Mouse (Mus musculus): ENCODE data around the gene Kirrel. TPM values are rescaled to one million over a fixed set of nuclear protein-coding genes. Genes with fewer than 3 reads are reported as not detected.

Kirrel gene
- polyA plus RNA-seq, 2 experiments, result 0.37 to 0.79 TPM

DNA sequence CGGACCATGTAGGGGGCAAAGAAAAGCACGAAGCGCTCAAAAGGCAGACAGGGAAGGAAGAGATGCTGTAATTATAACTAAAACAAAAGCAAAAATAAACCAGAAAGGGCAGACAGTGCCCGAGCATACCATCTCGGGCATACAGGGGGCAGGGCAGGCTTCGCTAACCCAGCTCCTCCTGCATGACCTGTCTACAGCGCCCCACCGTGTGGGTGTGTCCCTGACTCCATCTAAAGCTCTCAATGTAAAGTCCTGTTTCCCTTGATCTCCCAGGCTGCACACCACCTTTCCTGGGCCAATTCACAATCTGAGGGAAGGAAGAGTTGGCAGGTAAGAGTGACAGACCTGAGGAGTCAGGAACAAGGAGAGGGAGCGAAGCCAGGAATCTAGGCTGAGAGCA is 77.3 kb downstream of the Kirrel start:
- TF ChIP-seq EP300 (IDR thresholded peaks at IDR 0.05; ENCODE audit: low read depth), result no peak
- TF ChIP-seq CTCF (IDR thresholded peaks at IDR 0.05; ENCODE audit: low read depth), result no peak
- Histone ChIP-seq H3K27me3 (ENCODE audit: control insufficient read depth, insufficient read depth, low read length) (no peaks in the 10 kb centered on the region), H3K4me1 (replicated peaks; ENCODE audit: control insufficient read depth in 2 of 2, insufficient read depth in 2 of 2, low read length in 1 of 2) (no peaks in the 10 kb centered on the region), H3K4me3 (ENCODE audit: insufficient read depth in 1 of 2, low read depth in 2 of 2, low read length in 2 of 2) (no peak overlapping the region), H3K4me2 (ENCODE audit: low read depth) (no peak overlapping the region), H3K9me3 (ENCODE audit: control insufficient read depth, low read length) (no peaks in the 10 kb centered on the region), H3K9ac (replicated peaks) (no peak overlapping the region), H3K36me3 (replicated peaks; ENCODE audit: control insufficient read depth, insufficient read depth, low read depth) (no peaks in the 10 kb centered on the region), H3K27ac (no peak overlapping the region)
- ATAC-seq (ENCODE audit: insufficient read depth) (no peak), DNase-seq (ENCODE audit: low read depth in 3 of 3, low spot score in 3 of 3) (no peak)
- WGBS (ENCODE audit: insufficient replicate concordance), result 76% methylated on average over 9 of the region's 9 CpGs

DNA sequence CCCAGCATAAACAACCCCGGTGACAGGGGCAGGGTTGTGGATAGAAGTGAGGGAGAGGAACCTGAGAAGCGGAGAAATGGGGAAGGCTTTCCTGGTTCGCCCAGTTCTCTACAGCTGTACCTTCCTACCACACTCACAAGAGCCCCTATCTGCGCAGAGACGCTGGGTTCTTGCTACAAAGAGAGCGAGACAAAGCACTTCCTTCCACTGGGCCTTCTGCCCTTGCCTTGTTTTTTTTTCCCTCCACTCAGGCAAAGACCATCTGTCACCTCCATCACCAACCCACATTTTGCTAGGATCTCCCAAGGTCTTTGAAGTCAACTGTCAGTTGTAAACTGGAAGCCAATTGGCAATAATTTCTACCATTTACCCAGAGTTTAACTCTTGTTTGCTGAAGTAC is 80.8 kb downstream of the Kirrel start:
- Histone ChIP-seq H3K9me3 (ENCODE audit: control insufficient read depth, low read length) (no peaks in the 10 kb centered on the region), H3K4me3 (ENCODE audit: insufficient read depth in 1 of 2, low read depth in 2 of 2, low read length in 2 of 2) (no peak overlapping the region), H3K36me3 (replicated peaks; ENCODE audit: control insufficient read depth, insufficient read depth, low read depth) (no peaks in the 10 kb centered on the region), H3K27ac (no peak overlapping the region), H3K27me3 (ENCODE audit: control insufficient read depth, insufficient read depth, low read length) (no peaks in the 10 kb centered on the region), H3K9ac (replicated peaks) (no peak overlapping the region), H3K4me2 (ENCODE audit: low read depth) (no peak overlapping the region), H3K4me1 (replicated peaks; ENCODE audit: control insufficient read depth in 2 of 2, insufficient read depth in 2 of 2, low read length in 1 of 2) (no peaks in the 10 kb centered on the region)
- TF ChIP-seq EP300 (IDR thresholded peaks at IDR 0.05; ENCODE audit: low read depth) (no peak), CTCF (IDR thresholded peaks at IDR 0.05; ENCODE audit: low read depth) (no peak)
- DNase-seq (ENCODE audit: low read depth in 3 of 3, low spot score in 3 of 3) (no peak), ATAC-seq (ENCODE audit: insufficient read depth) (no peak)
- WGBS (ENCODE audit: insufficient replicate concordance), result 42% methylated on average over 6 of the region's 6 CpGs

DNA sequence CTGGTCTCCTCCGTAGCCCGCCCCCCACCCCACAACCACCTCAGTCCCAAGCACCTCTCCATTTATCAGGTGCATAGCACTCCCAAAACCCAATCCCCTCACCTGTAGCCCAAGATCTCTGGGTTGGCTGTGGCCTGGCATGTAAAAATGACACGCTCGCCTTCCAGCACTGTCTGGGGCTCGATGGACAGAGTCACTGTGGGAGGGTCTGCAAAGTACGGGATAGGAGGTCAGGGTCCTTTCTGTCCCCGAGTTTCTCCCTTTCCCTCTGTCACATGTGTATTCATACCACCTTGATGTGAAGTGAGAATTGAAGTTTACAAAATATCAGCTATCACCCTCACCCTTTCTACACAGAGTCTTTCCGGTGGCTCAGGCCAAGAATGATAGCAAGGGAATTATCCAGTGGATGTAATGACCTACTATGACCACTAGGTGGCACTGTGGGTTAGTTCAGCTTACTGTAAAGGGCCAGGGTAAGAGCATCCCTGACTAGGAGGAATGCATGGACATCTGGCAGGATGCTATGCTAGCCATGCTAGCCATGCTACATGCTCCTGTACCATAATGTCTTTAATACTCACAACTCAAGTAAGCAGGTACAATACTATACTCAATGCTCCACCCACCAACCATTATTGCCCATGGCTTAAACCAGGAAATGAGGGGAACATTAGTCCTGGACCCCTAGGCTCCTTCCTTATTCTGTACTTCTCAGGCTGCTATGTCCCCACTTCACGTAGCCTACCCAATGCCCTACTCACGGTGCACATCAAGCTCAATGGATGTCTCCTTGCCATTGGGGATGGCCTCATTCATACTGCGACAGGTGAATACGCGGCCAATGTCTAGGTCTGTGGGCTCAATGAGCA is 84.6 kb downstream of the Kirrel start:
- H3K36me3 ChIP-seq (replicated peaks; ENCODE audit: control insufficient read depth, insufficient read depth, low read depth), result no peaks in the 10 kb centered on the region
- no peak overlapping the region for H3K27ac ChIP-seq
- H3K4me3 ChIP-seq (ENCODE audit: insufficient read depth in 1 of 2, low read depth in 2 of 2, low read length in 2 of 2), result no peak overlapping the region
- no peak overlapping the region for H3K9ac ChIP-seq (replicated peaks)
- DNase-seq (ENCODE audit: low read depth in 3 of 3, low spot score in 3 of 3) (peak; percentile 22 to 33 (median 24)), ATAC-seq (ENCODE audit: insufficient read depth) (peak; percentile 48; the same call in 1 of the 2 replicates)
- no peak overlapping the region for H3K4me2 ChIP-seq (ENCODE audit: low read depth)
- no peaks in the 10 kb centered on the region for H3K27me3 ChIP-seq (ENCODE audit: control insufficient read depth, insufficient read depth, low read length)
- H3K9me3 ChIP-seq (ENCODE audit: control insufficient read depth, low read length), result no peaks in the 10 kb centered on the region
- H3K4me1 ChIP-seq (replicated peaks; ENCODE audit: control insufficient read depth in 2 of 2, insufficient read depth in 2 of 2, low read length in 1 of 2), result no peaks in the 10 kb centered on the region
- WGBS (ENCODE audit: insufficient replicate concordance), result 57% methylated on average over 13 of the region's 13 CpGs
- TF ChIP-seq EP300 (IDR thresholded peaks at IDR 0.05; ENCODE audit: low read depth) (no peak), CTCF (IDR thresholded peaks at IDR 0.05; ENCODE audit: low read depth) (peak; percentile 93)

DNA sequence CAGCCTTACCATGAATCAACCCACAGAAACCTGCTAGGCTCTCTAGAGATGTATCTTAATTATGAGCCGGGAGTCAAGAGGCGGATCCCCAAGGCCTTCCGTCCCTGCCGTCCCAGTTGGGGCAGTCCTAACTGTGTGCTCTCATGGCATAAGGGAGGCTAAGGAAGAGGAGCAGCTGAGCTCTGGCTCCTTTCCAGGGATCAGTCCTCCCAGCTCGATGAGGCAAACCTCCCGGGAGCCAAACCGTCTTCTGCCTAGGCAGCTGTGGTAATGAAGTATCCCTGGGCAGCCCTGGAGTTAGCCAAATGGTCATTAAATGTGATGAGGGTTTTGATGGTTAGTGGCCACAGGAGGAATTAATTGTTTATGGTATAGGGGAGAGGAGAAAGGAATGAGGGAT is 87.4 kb downstream of the Kirrel start:
- no peaks in the 10 kb centered on the region for H3K9me3 ChIP-seq (ENCODE audit: control insufficient read depth, low read length)
- no peaks in the 10 kb centered on the region for H3K36me3 ChIP-seq (replicated peaks; ENCODE audit: control insufficient read depth, insufficient read depth, low read depth)
- H3K4me1 ChIP-seq (replicated peaks; ENCODE audit: control insufficient read depth in 2 of 2, insufficient read depth in 2 of 2, low read length in 1 of 2), result no peaks in the 10 kb centered on the region
- no peak overlapping the region for H3K9ac ChIP-seq (replicated peaks)
- H3K4me3 ChIP-seq (ENCODE audit: insufficient read depth in 1 of 2, low read depth in 2 of 2, low read length in 2 of 2), result no peak overlapping the region
- DNase-seq (ENCODE audit: low read depth in 3 of 3, low spot score in 3 of 3) (no peak), ATAC-seq (ENCODE audit: insufficient read depth) (no peak)
- TF ChIP-seq CTCF (IDR thresholded peaks at IDR 0.05; ENCODE audit: low read depth) (no peak), EP300 (IDR thresholded peaks at IDR 0.05; ENCODE audit: low read depth) (no peak)
- H3K27me3 ChIP-seq (ENCODE audit: control insufficient read depth, insufficient read depth, low read length), result no peaks in the 10 kb centered on the region
- H3K27ac ChIP-seq, result no peak overlapping the region
- no peak overlapping the region for H3K4me2 ChIP-seq (ENCODE audit: low read depth)
- WGBS (ENCODE audit: insufficient replicate concordance), result 76% methylated on average over 7 of the region's 7 CpGs

DNA sequence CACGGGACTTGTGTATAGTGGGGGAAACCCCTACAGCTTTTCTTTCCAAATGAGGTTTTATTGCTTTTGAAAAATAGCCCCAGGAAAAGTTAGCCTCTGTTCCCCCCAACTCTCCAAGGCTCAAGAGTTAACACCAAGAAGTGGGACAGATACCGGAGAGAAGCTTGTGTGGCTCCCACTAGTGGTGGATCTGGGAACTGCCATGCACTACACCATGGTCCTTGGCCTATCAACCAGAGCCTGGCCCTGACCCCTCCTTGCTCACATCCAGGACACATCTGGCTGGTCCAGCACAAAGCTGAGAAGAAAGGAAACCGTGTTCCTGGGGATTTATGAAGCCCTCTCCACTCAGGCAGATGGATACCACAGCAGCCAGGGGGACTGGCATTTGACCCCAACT is 92.3 kb downstream of the Kirrel start:
- Histone ChIP-seq H3K36me3 (replicated peaks; ENCODE audit: control insufficient read depth, insufficient read depth, low read depth) (no peaks in the 10 kb centered on the region), H3K9me3 (ENCODE audit: control insufficient read depth, low read length) (no peaks in the 10 kb centered on the region), H3K27me3 (ENCODE audit: control insufficient read depth, insufficient read depth, low read length) (no peaks in the 10 kb centered on the region), H3K4me3 (ENCODE audit: insufficient read depth in 1 of 2, low read depth in 2 of 2, low read length in 2 of 2) (no peak overlapping the region), H3K4me2 (ENCODE audit: low read depth) (no peak overlapping the region), H3K27ac (no peak overlapping the region), H3K4me1 (replicated peaks; ENCODE audit: control insufficient read depth in 2 of 2, insufficient read depth in 2 of 2, low read length in 1 of 2) (no peaks in the 10 kb centered on the region), H3K9ac (replicated peaks) (no peak overlapping the region)
- 49% methylated on average over 3 of the region's 3 CpGs for WGBS (ENCODE audit: insufficient replicate concordance)
- DNase-seq (ENCODE audit: low read depth in 3 of 3, low spot score in 3 of 3) (peak in 1 of 3 experiments; percentile 1), ATAC-seq (ENCODE audit: insufficient read depth) (no peak)
- no peak for TF ChIP-seq EP300 (IDR thresholded peaks at IDR 0.05; ENCODE audit: low read depth)
- peak; percentile 84 for TF ChIP-seq CTCF (IDR thresholded peaks at IDR 0.05; ENCODE audit: low read depth)
